Mouse (Mus musculus): Measurements from ENCODE around the gene Bglap2. TPM values are rescaled to one million over a fixed set of nuclear protein-coding genes. Genes with fewer than 3 reads are reported as not detected.

Bglap2 gene
- polyA plus RNA-seq, 1 experiment from 2014 or later: not detected

GRCm38 (mm10) chr3:88335436-88336053, 43.0 kb downstream of the Bglap2 start:
- Histone ChIP-seq H3K4me1 (replicated peaks) (peaks cover 27% of the 10 kb centered on the region), H3K27ac (replicated peaks) (peak overlapping the region; percentile 95), H3K36me3 (no peaks in the 10 kb centered on the region), H3K9me3 (no peaks in the 10 kb centered on the region), H3K4me2 (peak overlapping the region; percentile 78), H3K9ac (peak overlapping the region; percentile 79), H3K27me3 (no peaks in the 10 kb centered on the region), H3K4me3 (peak overlapping the region; percentile 62)
- WGBS: under 1% methylated on average over 27 of the region's 27 CpGs
- ATAC-seq (ENCODE audit: low FRiP score, low read depth): peak; percentile 52; the same call in 1 of the 2 replicates

GRCm38 (mm10) chr3:88334902-88335435, 43.5 kb downstream of the Bglap2 start:
- H3K27ac ChIP-seq (replicated peaks): peak overlapping the region; percentile 95; the same call in 1 of the 2 replicates
- peaks cover 27% of the 10 kb centered on the region for H3K4me1 ChIP-seq (replicated peaks)
- no peaks in the 10 kb centered on the region for H3K36me3 ChIP-seq
- H3K4me3 ChIP-seq: peak overlapping the region; percentile 62
- peak overlapping the region; percentile 78 for H3K4me2 ChIP-seq
- no peaks in the 10 kb centered on the region for H3K9me3 ChIP-seq
- H3K9ac ChIP-seq: peak overlapping the region; percentile 79
- WGBS: 35% methylated on average over 3 of the region's 3 CpGs
- ATAC-seq (ENCODE audit: low FRiP score, low read depth): no peak
- no peaks in the 10 kb centered on the region for H3K27me3 ChIP-seq

- WGBS: 68% methylated on average over 12 of the region's 12 CpGs
- no peaks in the 10 kb centered on the region for H3K9me3 ChIP-seq
Measured at GRCm38 (mm10) chr3:88334029-88334658, 44.4 kb downstream of the Bglap2 start.

GRCm38 (mm10) chr3:88331282-88331681, 47.2 kb downstream of the Bglap2 start:
- Histone ChIP-seq H3K4me2 (no peak overlapping the region), H3K9ac (no peak overlapping the region), H3K36me3 (peaks cover 6% of the 10 kb centered on the region; the same call in 1 of the 2 replicates), H3K27ac (replicated peaks) (no peak overlapping the region), H3K9me3 (no peaks in the 10 kb centered on the region), H3K27me3 (no peaks in the 10 kb centered on the region), H3K4me1 (replicated peaks) (peaks cover 9% of the 10 kb centered on the region), H3K4me3 (no peak overlapping the region)
- WGBS: 26% methylated on average over 2 of the region's 2 CpGs
- ATAC-seq (ENCODE audit: low FRiP score, low read depth): no peak

More at GRCm38 (mm10) chr3:88334029-88334658, 44.4 kb downstream of the Bglap2 start:
- H3K27me3 ChIP-seq: no peaks in the 10 kb centered on the region
- H3K4me2 ChIP-seq: no peak overlapping the region
- H3K27ac ChIP-seq (replicated peaks): no peak overlapping the region
- H3K4me1 ChIP-seq (replicated peaks): peaks cover 27% of the 10 kb centered on the region
- H3K9ac ChIP-seq: no peak overlapping the region
- H3K36me3 ChIP-seq: no peaks in the 10 kb centered on the region
- no peak overlapping the region for H3K4me3 ChIP-seq
- no peak for ATAC-seq (ENCODE audit: low FRiP score, low read depth)

GRCm38 (mm10) chr3:88328956-88329355, 49.5 kb downstream of the Bglap2 start:
- WGBS: 70% methylated on average over 5 of the region's 5 CpGs
- Histone ChIP-seq H3K36me3 (peaks cover 6% of the 10 kb centered on the region; the same call in 1 of the 2 replicates), H3K4me3 (no peak overlapping the region), H3K9me3 (no peaks in the 10 kb centered on the region), H3K27ac (replicated peaks) (no peak overlapping the region), H3K4me2 (no peak overlapping the region), H3K4me1 (replicated peaks) (peaks cover 15% of the 10 kb centered on the region), H3K27me3 (no peaks in the 10 kb centered on the region), H3K9ac (no peak overlapping the region)
- ATAC-seq (ENCODE audit: low FRiP score, low read depth): no peak

Other genes starting within 250 kb of the Bglap2 start
- gene Mef2d, start 236.3 kb downstream of the Bglap2 start, polyA plus RNA-seq (2015; fragmentation: Nextera tagmentation; extraction: Ambion mirVana): 19.2 and 23.9 TPM in 2 replicates
- 0.55 and 0.60 TPM in 2 replicates for gene Rhbg, start 124.0 kb downstream of the Bglap2 start, polyA plus RNA-seq (2015; fragmentation: Nextera tagmentation; extraction: Ambion mirVana)
- 0.35 TPM in 1 of 2 replicates, not detected in the other for gene Gm38392, start 91.5 kb downstream of the Bglap2 start, polyA plus RNA-seq (2015; fragmentation: Nextera tagmentation; extraction: Ambion mirVana)
- gene Tsacc, start 81.7 kb downstream of the Bglap2 start, polyA plus RNA-seq (2015; fragmentation: Nextera tagmentation; extraction: Ambion mirVana): 9.5 and 12.2 TPM in 2 replicates
- gene Cct3, start 81.6 kb downstream of the Bglap2 start, polyA plus RNA-seq (2015; fragmentation: Nextera tagmentation; extraction: Ambion mirVana): 446 and 451 TPM in 2 replicates
- gene Glmp, start 53.7 kb downstream of the Bglap2 start, polyA plus RNA-seq (2015; fragmentation: Nextera tagmentation; extraction: Ambion mirVana): 119 and 125 TPM in 2 replicates
- gene Tmem79, start 42.6 kb downstream of the Bglap2 start, polyA plus RNA-seq (2015; fragmentation: Nextera tagmentation; extraction: Ambion mirVana): 1.2 and 1.7 TPM in 2 replicates
- 62.5 and 64.0 TPM in 2 replicates for gene Smg5, start 42.4 kb downstream of the Bglap2 start, polyA plus RNA-seq (2015; fragmentation: Nextera tagmentation; extraction: Ambion mirVana)
- 1.9 and 2.3 TPM in 2 replicates for gene Paqr6, start 14.1 kb downstream of the Bglap2 start, polyA plus RNA-seq (2015; fragmentation: Nextera tagmentation; extraction: Ambion mirVana)
- gene Bglap3, start 6.0 kb downstream of the Bglap2 start, polyA plus RNA-seq (2015; fragmentation: Nextera tagmentation; extraction: Ambion mirVana): not detected in 2 replicates
- not detected in 2 replicates for gene Bglap, start 5.8 kb upstream of the Bglap2 start, polyA plus RNA-seq (2015; fragmentation: Nextera tagmentation; extraction: Ambion mirVana)
- gene Pmf1, start 31.6 kb upstream of the Bglap2 start, polyA plus RNA-seq (2015; fragmentation: Nextera tagmentation; extraction: Ambion mirVana): 28.8 and 35.4 TPM in 2 replicates
- 34.7 and 40.4 TPM in 2 replicates for gene Slc25a44, start 46.4 kb upstream of the Bglap2 start, polyA plus RNA-seq (2015; fragmentation: Nextera tagmentation; extraction: Ambion mirVana)
- gene Sema4a, start 82.5 kb upstream of the Bglap2 start, polyA plus RNA-seq (2015; fragmentation: Nextera tagmentation; extraction: Ambion mirVana): 30.4 and 30.5 TPM in 2 replicates
- 52.2 and 53.4 TPM in 2 replicates for gene Lmna, start 131.3 kb upstream of the Bglap2 start, polyA plus RNA-seq (2015; fragmentation: Nextera tagmentation; extraction: Ambion mirVana)
- 26.4 and 28.6 TPM in 2 replicates for gene Mex3a, start 153.7 kb upstream of the Bglap2 start, polyA plus RNA-seq (2015; fragmentation: Nextera tagmentation; extraction: Ambion mirVana)
- 0.23 TPM in 1 of 2 replicates, not detected in the other for gene Rab25, start 169.6 kb upstream of the Bglap2 start, polyA plus RNA-seq (2015; fragmentation: Nextera tagmentation; extraction: Ambion mirVana)
- 201 and 205 TPM in 2 replicates for gene Lamtor2, start 174.4 kb upstream of the Bglap2 start, polyA plus RNA-seq (2015; fragmentation: Nextera tagmentation; extraction: Ambion mirVana)
- gene Ubqln4, start 175.1 kb upstream of the Bglap2 start, polyA plus RNA-seq (2015; fragmentation: Nextera tagmentation; extraction: Ambion mirVana): 43.6 and 47.7 TPM in 2 replicates
- gene Ssr2, start 197.2 kb upstream of the Bglap2 start, polyA plus RNA-seq (2015; fragmentation: Nextera tagmentation; extraction: Ambion mirVana): 146 and 149 TPM in 2 replicates
- gene Arhgef2, start 227.3 kb upstream of the Bglap2 start, polyA plus RNA-seq (2015; fragmentation: Nextera tagmentation; extraction: Ambion mirVana): 121 and 129 TPM in 2 replicates

Data from hindbrain, embryonic 15.5 days (tissue).